Mouse (Mus musculus) right cerebral cortex, postnatal 25 days (tissue): ENCODE measurements around the gene Ccnb3.
"Not testable (repeated sequence)": the region's sequence is repeated elsewhere in the genome, so short reads cannot be mapped to it uniquely, and the experiment has no call there.

Experiments used
- DNase-seq: peaks from one replicate; pipeline ENCODE4 v3.0.0; 2022

The Ccnb3 gene

DNA sequence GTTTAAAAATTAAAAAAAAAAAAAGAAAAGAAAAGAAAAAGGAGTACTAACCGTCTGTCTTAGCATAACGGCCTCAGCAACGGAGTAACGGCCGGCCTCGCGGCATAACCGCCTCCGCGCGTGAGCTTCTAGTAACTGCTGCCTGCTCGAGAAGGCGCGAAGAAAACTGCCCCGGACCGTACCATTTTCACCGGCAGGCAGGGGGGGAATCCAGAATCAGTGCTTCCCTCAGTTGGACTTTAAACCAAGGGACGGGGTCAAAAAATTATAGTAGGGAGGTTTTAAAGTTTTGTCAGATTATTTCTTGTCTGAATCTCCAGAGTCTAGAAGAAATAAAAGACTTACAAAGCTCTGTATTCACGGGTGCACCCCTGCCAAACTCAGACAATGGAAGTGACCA lies at the start of gene Ccnb3:
TSS of gene Ccnb3 (minus strand) at position 101 of the 400 bp plus-strand sequence.
- DNase-seq: no peak

DNA sequence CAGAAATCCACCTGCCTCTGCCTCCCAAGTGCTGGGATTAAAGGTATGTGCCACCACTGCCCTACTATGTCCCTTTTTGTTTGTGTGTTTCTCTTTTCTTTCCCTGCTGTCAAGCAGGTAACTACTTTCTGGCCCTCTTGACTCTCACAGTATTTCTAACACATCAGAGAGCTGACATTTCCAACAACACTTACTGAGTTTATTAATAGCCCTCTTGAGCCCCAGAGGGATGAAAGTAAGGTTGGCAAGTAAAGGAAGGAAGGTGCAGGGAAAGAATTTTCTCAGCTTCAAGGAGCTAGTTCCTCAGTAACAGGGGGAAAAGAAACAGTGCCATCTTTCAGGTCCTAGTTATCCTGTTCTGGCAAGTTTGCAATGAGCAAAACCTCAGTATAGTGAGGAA lies 48.9 kb upstream of the Ccnb3 start:
- DNase-seq: no peak

DNA sequence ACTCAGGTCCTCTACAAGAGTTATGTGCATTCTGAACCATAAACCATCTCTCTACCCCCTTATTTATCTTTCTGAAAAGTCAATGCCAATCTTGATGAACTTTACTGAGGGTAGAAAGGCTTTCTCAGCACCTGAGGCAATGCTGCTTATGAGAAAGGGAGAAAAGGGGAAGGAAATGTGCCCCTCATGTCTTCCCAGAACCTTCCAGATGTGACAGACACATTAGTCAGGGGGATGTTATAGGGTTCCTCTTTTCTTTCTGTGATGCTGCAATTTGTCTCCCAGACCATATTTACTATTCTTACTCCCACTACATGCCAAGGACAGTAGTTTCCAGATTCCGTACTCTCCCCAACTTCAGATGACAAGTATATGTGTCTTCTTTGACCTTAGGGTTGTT lies 44.5 kb upstream of the Ccnb3 start:
- no peak for DNase-seq

DNA sequence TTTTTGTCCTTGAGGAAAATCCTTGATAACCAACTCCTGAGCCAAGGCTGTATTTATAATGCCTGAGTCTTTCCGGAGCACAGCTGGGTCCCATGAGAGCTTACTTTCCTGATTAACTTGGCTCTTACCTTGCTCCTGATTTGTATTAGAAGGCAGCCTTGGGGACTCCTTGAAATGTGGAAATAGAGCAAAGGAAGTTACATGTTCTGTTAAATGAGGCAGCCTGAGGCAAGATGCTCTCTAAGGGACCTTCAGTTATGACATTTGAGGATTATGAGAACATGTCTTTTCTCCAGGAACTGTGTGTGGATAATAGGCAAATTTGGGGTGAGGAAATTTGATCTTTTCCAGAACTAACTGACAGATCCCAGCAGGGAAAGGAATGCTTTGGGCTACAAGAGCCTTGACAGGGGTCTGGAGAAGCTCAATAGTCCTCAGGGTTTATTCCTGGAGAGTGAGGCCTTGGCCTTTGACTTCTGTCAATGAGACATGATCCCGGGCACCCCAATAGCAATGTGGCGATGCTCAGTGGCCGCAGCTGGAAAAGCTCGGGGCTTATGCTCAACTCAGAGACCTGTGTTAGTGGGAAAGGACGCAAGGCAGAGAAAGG lies 38.5 kb upstream of the Ccnb3 start:
- DNase-seq: no peak

DNA sequence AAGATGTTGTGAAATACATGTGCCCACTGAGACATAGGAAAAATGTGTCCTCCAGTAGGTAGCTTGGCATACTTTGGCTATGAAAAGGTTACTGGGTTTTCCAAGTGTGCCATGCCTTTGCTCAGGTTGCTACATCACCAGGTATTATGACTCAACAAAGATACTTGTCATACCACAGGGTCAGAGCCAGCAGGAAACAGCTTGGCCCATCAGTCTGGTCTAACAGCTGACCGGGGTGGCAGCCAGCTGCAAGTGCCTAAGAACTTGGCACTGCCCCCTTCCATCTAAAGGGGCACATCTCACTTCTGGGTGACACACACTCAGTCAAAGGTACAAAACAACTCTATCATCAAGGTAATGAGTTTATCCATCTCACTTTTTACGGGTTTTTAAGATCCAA lies 26.6 kb upstream of the Ccnb3 start:
- DNase-seq: no peak

DNA sequence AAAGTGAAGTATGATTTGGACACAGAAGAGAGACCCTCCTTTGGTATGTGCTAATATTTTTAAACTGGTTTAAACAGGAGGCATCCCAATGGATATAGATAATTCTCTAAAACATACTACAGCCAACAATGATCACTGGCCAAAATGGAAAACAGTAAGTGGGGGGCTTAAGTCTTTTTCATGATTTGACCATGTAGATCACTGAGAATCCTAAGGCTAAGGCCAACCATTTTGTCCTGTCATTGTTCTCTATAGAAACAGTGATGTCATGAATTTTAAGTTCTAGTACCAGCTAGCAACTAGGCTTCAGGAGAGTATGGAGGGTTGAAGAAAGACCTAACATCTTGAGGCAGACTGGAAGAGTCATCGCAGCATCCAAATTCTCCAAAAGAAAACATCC lies 25.8 kb upstream of the Ccnb3 start, which contains the start of gene Akap4:
TSS of gene Akap4 (plus strand) at position 301 of the 400 bp plus-strand sequence.
- no peak for DNase-seq

DNA sequence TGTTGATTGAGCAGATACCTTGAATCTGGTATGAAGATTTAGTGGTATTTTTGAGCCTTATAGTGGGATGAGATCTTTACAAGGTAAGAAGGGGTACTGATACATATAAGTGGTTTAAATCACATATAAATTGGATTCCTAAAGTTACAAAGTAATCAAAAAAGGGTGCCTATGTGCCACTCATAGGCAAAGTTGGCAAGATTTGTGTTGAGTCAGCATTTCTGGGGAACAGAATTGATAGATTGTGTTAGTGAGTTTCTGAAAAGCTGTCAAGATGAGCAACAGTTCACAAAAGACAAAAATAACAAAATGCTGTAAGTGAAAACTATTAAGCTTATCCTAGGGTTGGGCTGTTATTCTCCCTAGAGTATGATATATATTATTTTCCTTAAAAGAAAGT lies 22.7 kb upstream of the Ccnb3 start:
- no peak for DNase-seq

DNA sequence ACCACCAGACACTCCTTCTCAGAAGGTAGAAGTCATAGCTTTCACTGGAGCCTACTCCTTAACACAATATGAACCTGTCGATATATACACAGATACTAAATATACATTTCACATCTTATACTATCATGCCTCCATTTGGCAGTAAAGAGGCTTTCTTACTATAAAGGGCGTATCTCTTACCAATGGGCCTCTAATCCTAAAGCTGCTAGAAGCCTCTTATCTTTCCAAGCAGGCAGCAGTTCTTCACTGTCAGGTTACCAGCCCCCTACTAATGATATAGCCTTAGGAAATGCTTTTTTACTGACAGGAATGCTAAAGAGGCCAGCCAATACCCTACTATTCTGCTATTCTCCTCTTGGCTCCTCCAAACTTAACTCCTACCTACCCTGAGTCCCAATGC lies 16.2 kb upstream of the Ccnb3 start:
- DNase-seq: no peak

DNA sequence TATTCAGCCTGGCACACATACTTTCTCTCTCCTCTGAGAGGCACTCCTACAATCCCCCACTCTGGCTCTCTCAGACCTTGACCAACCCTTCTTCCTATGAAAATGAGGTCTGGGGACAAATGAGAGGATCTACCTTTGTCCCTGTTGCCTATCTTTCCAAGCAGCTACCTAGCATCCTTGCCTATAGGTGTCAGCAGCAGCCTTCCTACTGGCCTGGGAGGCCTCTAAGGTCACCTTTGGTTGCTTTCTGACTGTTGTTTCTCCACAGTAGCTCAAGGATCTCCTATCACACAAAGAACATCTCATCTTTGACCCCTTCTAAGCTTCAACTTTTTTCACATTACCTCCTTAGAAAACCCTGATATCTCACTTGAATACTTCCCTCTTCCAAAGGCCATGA lies 15.6 kb upstream of the Ccnb3 start:
- no peak for DNase-seq

DNA sequence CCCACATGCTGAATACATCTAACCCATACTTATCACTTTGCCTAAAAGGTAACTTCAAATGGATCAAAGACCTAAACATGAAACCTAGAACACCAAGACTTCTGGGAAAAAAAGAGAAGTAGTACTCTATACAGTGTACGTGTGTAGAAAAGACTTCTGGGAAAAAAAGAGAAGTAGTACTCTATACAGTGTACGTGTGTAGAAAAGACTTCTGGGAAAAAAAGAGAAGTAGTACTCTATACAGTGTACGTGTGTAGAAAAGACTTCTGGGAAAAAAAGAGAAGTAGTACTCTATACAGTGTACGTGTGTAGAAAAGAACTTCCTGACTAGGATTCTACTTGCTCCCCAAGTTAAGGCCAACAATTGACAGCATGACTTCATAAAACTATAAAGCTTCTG lies 57.5 kb downstream of the Ccnb3 start:
- DNase-seq: not testable (repeated sequence)

DNA sequence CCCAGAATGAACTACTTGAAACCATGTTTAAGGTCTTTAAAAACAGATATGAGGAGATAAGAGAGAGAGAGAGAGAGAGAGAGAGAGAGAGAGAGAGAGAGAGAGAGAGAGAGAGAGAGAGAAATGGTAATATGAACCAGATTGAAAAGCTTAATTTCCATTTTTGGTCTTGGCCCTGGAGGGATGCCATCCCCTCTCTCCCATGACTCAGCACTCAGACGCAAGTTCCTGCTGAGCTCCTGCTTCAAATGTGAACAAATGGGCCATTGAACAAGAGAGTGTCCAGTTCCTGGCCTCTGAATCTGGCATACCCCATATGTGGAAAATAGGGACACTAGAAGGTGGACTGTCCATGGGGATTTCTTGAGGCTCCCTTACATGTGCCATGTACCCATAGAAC lies 69.5 kb downstream of the Ccnb3 start:
- no peak for DNase-seq

DNA sequence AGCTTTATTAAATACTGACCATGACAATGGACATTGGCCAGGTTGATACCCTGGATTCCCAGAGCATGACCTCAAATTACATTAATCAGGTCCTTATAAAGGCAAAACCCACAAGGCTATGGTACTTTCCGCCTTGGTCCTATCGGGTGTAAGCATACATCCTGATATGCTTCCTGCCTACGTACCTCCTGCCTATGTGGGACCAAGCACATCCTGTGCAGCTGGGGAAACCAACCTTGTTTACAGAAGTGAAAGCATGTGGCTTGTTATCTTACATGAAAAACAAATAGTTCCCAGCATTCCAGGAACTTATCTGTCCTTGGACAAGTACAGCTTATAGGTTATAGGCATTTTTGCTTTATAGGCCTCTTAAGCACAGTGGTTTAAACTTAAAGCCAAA lies 72.8 kb downstream of the Ccnb3 start:
- no peak for DNase-seq
